Mouse (Mus musculus) gastrocnemius, adult 8-10 months (tissue): Measurements from ENCODE around the gene Gm765. TPM values are rescaled to one million over a fixed set of nuclear protein-coding genes. Genes with fewer than 3 reads are reported as not detected.

Experiments
- DNase-seq, 2 experiments: peaks; one replicate each; pipeline ENCODE4 v3.0.0; 2022; ENCODE audit warnings: low spot score in 2 of 2
- total RNA-seq, 4 experiments: library from RNA; stranded (reverse); gene quantifications; 2 replicates each; pipeline ENCODE4 v1.2.4; 2022

The Gm765 gene
- total RNA-seq = under 1 TPM in 2 of 4 experiments, not detected in 2; 0.34 to 0.51 TPM

- DNase-seq = no peak
Measured at GRCm38 (mm10) chr6:98342654-98343053, at the start of gene Gm765. Gene Gm765 (minus strand): TSS chr6:98342754.

DNA sequence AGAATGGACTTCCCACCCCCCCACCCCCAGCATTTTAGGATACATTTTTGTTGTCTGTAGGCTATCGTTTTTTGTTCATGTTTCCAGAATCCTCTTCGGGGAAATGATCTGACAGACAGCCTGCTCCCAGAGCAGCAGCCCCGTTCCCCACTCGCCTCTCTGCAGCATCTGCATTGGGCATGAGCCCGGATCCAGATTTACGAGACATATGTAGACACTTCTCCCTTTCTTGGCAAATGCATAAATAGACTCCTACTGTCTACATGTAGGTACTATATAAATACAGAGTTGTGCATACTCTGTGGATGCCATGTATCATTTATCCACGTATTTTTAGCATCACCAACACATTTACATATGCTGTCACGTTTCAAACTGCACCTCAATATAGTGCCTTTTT is 42.9 kb upstream of the Gm765 start:
- DNase-seq = no peak

GRCm38 (mm10) chr6:98384431-98384830 is 41.9 kb upstream of the Gm765 start:
- no peak for DNase-seq

GRCm38 (mm10) chr6:98383411-98383810 is 40.9 kb upstream of the Gm765 start:
- no peak for DNase-seq

- DNase-seq = no peak
Measured at GRCm38 (mm10) chr6:98366199-98366598, 23.6 kb upstream of the Gm765 start.

DNA sequence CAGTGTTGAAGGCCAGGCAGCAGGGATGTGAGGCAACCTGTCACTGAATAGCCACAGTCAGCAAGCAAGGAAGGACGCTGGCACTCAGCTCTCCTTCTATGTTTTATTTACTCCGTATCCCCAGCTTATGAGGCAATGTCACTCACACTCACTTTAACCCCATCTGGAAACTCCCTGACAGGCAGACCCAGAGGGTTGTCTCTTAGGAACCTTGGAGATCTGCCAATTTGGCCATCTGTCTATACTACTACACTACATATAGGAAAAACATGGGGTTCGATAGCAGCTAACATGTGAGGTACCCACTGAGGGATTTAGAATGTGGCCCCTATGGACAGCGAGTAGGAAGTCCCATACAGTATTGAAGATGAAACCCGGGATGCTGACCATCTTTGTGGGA is 12.7 kb upstream of the Gm765 start:
- DNase-seq = no peak

DNA sequence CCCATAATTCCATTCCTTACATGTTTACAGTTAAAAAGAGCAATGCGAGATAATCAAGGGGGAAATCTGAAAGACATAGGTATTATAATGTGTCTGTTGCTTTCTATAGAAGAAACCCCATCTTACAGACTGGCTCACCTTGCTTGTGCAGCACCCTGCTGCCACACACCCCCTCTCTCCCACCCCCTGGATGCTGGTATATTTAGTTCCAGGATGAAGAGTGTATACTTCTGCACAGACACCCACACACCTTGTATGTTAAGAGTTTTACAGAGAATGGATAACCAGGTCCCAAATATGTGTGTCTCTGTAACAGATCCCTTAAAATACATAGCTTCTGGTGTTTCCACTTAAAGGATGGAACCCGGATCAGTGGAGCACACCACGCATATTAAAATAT is 10.7 kb upstream of the Gm765 start:
- no peak for DNase-seq

GRCm38 (mm10) chr6:98332714-98333113 is 9.8 kb downstream of the Gm765 start:
- no peak for DNase-seq

DNA sequence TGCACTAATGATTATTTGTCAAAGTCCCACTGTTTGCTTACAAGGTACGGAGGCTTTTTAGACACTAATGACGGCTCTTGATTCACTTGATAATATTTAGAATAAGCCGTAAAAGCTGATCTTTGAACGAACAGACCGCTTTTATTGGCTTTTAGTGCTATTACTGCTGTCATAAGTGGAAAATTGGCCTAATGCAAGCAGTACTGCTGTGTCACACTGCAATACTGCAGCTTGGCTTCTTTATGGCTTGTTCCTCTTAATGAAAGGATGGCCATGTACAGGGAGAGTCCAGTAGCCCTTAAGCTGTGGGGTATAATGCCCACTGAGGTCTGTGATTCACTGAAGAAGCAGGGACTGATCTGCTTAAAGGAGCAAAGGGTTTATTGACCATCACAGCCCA is 30.9 kb downstream of the Gm765 start:
- no peak for DNase-seq

DNA sequence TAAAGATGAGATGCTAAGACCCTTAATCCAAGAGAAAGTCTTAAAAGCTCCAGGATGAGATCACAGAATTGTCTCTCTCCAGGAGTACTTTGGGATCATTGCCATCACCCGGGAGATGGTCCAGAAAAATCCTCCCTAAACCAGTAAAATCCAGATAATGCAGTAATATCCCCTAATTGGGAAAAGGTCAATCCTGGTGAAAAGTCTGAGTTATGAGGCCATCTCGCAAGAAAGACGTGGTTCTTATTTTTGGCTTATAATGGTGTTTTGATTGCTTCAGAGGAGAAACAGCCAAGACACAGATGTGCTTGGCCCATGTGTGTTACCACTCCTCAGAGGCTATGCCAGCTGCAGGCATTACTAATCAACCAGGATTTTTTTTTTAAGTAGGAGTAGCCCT is 34.9 kb downstream of the Gm765 start:
- DNase-seq = peak; percentile 57 to 59

DNA sequence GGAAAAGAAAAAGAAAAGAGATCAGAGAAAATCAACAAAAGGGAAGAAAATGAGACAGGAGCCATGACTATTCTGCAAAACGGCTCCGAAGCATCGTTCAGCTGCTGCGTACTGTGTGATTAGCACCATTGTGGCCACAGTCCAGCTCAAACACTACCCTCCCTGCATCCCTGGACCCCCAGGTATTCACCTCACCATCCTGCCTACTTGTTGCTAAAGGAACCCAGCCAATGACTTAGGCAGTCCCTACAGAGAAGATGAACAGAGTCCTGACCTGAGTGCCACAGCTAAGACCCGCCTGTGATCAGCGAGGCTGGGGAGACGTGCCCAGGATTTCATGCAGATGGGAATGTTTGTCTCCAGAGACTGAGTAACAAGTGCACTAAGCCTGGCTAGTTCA is 35.4 kb downstream of the Gm765 start:
- peak in 1 of 2 experiments; percentile 22 for DNase-seq

GRCm38 (mm10) chr6:98292064-98292463 is 50.5 kb downstream of the Gm765 start:
- DNase-seq = no peak

- DNase-seq = no peak
Measured at GRCm38 (mm10) chr6:98288316-98288715, 54.2 kb downstream of the Gm765 start.

- DNase-seq = no peak
Measured at GRCm38 (mm10) chr6:98287521-98287920, 55.0 kb downstream of the Gm765 start.

GRCm38 (mm10) chr6:98285190-98285589 is 57.4 kb downstream of the Gm765 start:
- no peak for DNase-seq

- no peak for DNase-seq
Measured at GRCm38 (mm10) chr6:98282791-98283190, 59.8 kb downstream of the Gm765 start.

- peak; percentile 20 to 29 for DNase-seq
Measured at GRCm38 (mm10) chr6:98271553-98271952, 71.0 kb downstream of the Gm765 start.

GRCm38 (mm10) chr6:98262961-98263360 is 79.6 kb downstream of the Gm765 start:
- no peak for DNase-seq

DNA sequence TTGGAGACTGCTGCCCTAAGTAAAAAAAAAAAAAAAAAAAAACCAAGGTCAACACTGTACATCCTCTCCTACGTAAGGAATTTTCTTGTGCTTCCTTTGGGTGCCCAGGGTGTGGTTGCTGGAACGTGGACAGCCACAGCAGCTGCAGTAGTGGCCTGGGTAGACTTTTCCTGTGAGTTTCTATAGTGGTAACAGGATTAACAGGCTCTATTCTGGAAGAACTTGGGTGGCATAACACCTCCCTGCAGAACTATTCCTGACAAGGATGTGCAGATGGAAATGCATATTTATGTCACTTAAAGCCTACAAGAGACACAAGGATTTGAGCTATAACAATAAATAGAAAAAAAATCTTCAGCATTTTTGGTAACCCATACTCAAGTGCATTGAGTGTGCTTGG is 83.5 kb downstream of the Gm765 start:
- no peak for DNase-seq

DNA sequence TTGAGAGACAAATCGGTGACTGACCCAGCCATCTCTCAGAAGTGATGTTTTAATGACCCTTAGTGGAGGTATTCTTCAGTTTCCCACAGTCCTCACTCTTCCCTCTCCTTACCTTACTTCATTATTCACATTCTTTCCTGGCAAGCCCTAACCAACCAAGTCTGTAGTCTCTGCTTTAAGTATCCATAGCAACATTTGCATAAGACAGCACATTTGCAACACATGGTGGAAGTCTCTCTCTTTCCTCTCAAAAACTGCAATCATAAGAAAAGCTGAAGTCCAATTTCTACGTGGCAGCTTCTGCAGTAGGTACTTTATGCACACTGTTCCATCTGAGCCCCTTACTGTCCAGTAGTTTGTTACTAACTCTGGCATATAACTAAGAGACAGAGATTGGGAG is 96.1 kb downstream of the Gm765 start:
- DNase-seq = no peak

- DNase-seq = no peak
Measured at GRCm38 (mm10) chr6:98243186-98243585, 99.4 kb downstream of the Gm765 start.

DNA sequence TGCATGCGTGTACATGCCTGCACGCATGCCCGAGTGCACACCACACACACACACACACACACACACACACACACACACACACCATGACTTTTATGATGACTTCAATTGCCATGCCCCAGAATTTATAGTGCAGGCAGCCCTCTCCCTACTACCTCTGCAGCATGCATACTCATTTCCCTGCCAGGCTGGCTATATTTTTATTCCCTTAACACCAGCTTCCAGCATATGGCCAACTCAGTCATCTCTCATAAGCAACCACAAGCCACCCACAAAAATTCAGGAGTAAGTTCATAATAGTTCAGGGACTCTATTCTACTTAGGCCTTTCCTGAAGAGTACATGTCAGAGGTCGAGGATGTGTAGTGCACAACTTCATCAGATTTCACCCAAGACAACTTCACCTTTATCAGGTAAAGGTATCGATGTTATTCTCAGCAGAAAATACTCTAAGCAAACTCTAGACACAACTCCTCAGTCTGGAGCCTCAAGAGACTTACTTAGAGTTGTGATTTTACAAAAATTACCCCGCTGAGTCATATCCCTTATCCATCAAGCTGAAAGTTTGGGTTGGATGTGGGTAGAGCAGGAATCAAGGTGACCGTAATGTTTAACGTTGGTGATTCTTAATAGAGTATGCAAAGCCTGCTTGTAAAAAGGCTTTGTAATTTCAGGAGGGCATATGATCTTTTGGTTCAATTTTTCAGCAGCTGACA is 101.8 kb downstream of the Gm765 start:
- DNase-seq = no peak

DNA sequence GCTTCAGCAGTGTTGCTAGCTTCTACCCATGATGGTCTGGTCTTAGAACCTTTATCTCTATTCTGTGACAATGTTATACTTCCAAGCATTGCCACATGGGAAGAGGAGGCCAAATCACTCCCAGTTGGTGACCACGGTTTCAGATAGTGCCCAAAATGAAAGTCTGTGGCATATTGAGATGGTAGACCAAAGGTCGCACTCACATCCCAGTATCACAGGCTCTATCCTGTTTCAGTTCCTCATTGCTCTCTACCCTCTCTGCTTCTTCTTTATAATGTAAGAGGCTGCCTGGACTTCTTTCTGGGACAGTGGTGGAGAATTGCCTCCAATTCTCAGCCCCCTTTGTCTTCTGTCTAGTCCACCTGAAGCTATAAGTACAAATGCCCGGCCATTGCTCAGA is 108.5 kb downstream of the Gm765 start:
- DNase-seq = no peak

GRCm38 (mm10) chr6:98223923-98224322 is 118.6 kb downstream of the Gm765 start:
- no peak for DNase-seq
